Mouse (Mus musculus) forebrain, embryonic 10.5 days (tissue): ENCODE measurements around the gene Ntn1. TPM values are rescaled to one million over a fixed set of nuclear protein-coding genes. Genes with fewer than 3 reads are reported as not detected.
A peak's percentile ranks its signal among the peaks of the same experiment; 100 is the strongest.

ENCODE experiments used
- DNase-seq: peaks from one replicate; pipeline ENCODE4 v3.0.0-alpha.2; 2017; ENCODE audit warnings: low spot score; ENCODE audit errors: extremely low spot score
- H3K27ac ChIP-seq: fragments of 300-500 bp; sonication (generic); 2 replicates; pipeline ENCODE4 v1.5.1; 2016; ENCODE audit warnings: mild to moderate bottlenecking
- H3K27me3 ChIP-seq: fragments of 300-500 bp; sonication (generic); 2 replicates; pipeline ENCODE4 v1.6.1; 2016; ENCODE audit warnings: mild to moderate bottlenecking; ENCODE audit not compliant: poor library complexity, severe bottlenecking
- H3K36me3 ChIP-seq: fragments of 300-500 bp; sonication (generic); replicated peaks from 2 replicates; pipeline ENCODE4 v1.6.1; 2016; ENCODE audit warnings: mild to moderate bottlenecking, moderate library complexity
- H3K4me1 ChIP-seq: fragments of 300-500 bp; sonication (generic); 2 replicates; pipeline ENCODE4 v1.6.1; 2016
- H3K4me3 ChIP-seq: fragments of 300-500 bp; sonication (generic); 2 replicates; pipeline ENCODE4 v1.5.1; 2016; ENCODE audit warnings: mild to moderate bottlenecking, moderate library complexity
- H3K9me3 ChIP-seq: fragments of 300-500 bp; sonication (generic); 2 replicates; pipeline ENCODE4 v1.6.1; 2016; ENCODE audit warnings: mild to moderate bottlenecking, moderate library complexity
- WGBS: fragments of 180-500 bp; shearing (Covaris S2); methylation state at CpG from one replicate; pipeline ENCODE4 v1.1.7; 2016; 5-methylcytosine and 5-hydroxymethylcytosine counted together
- polyA plus RNA-seq: library from polyadenylated mRNA; unstranded; fragments of >200 nt; fragmentation: Nextera tagmentation; extraction: Ambion mirVana; gene quantifications from 2 replicates; pipeline ENCODE4 v1.2.1, GENCODE M21; 2016

The Ntn1 gene
- polyA plus RNA-seq, 1 experiment from 2014 or later: 6.2 TPM

GRCm38 (mm10) chr11:68199801-68200423 is 200.7 kb downstream of the Ntn1 start:
- WGBS: 53% methylated on average over 10 of the region's 10 CpGs
- H3K27me3 ChIP-seq: peaks cover 11% of the 10 kb centered on the region; the same call in 1 of the 2 replicates
- H3K4me1 ChIP-seq: peaks cover 66% of the 10 kb centered on the region
- no peak for DNase-seq
- no peak overlapping the region for H3K27ac ChIP-seq
- no peaks in the 10 kb centered on the region for H3K36me3 ChIP-seq
- no peaks in the 10 kb centered on the region for H3K9me3 ChIP-seq
- H3K4me3 ChIP-seq: no peak overlapping the region

GRCm38 (mm10) chr11:68199103-68199502 is 201.5 kb downstream of the Ntn1 start:
- no peaks in the 10 kb centered on the region for H3K9me3 ChIP-seq
- peaks cover 72% of the 10 kb centered on the region for H3K4me1 ChIP-seq
- no peak overlapping the region for H3K27ac ChIP-seq
- no peaks in the 10 kb centered on the region for H3K36me3 ChIP-seq
- no peak overlapping the region for H3K4me3 ChIP-seq
- peaks cover 11% of the 10 kb centered on the region; the same call in 1 of the 2 replicates for H3K27me3 ChIP-seq
- WGBS: 81% methylated on average over 8 of the region's 8 CpGs
- DNase-seq: no peak

- WGBS: 84% methylated on average over 10 of the region's 10 CpGs
- H3K4me1 ChIP-seq: peaks cover 69% of the 10 kb centered on the region
- no peak overlapping the region for H3K27ac ChIP-seq
- H3K4me3 ChIP-seq: no peak overlapping the region
- H3K36me3 ChIP-seq: no peaks in the 10 kb centered on the region
- peaks cover 11% of the 10 kb centered on the region; the same call in 1 of the 2 replicates for H3K27me3 ChIP-seq
- no peaks in the 10 kb centered on the region for H3K9me3 ChIP-seq
- DNase-seq: no peak
Measured at GRCm38 (mm10) chr11:68198696-68199095, 201.9 kb downstream of the Ntn1 start.

GRCm38 (mm10) chr11:68197471-68197870 is 203.2 kb downstream of the Ntn1 start:
- H3K27me3 ChIP-seq: peaks cover 11% of the 10 kb centered on the region; the same call in 1 of the 2 replicates
- no peaks in the 10 kb centered on the region for H3K9me3 ChIP-seq
- 89% methylated on average over 11 of the region's 11 CpGs for WGBS
- no peaks in the 10 kb centered on the region for H3K36me3 ChIP-seq
- DNase-seq: no peak
- H3K27ac ChIP-seq: no peak overlapping the region
- no peak overlapping the region for H3K4me3 ChIP-seq
- peaks cover 58% of the 10 kb centered on the region for H3K4me1 ChIP-seq

- H3K4me3 ChIP-seq: no peak overlapping the region
- H3K9me3 ChIP-seq: no peaks in the 10 kb centered on the region
- H3K27me3 ChIP-seq: peaks cover 3% of the 10 kb centered on the region; the same call in 1 of the 2 replicates
- DNase-seq: no peak
- H3K27ac ChIP-seq: 0 out of 2 replicates have a peak overlapping the region, but pooled peaks have one; percentile 26
- H3K36me3 ChIP-seq: no peaks in the 10 kb centered on the region
- WGBS: 80% methylated on average over 6 of the region's 6 CpGs
- peaks cover 49% of the 10 kb centered on the region for H3K4me1 ChIP-seq
Measured at GRCm38 (mm10) chr11:68196566-68196965, 204.1 kb downstream of the Ntn1 start.

- WGBS: 55% methylated on average over 10 of the region's 10 CpGs
- H3K4me3 ChIP-seq: no peak overlapping the region
- H3K9me3 ChIP-seq: no peaks in the 10 kb centered on the region
- DNase-seq: no peak
- H3K27me3 ChIP-seq: no peaks in the 10 kb centered on the region
- H3K27ac ChIP-seq: peak overlapping the region; percentile 26
- H3K36me3 ChIP-seq: no peaks in the 10 kb centered on the region
- peaks cover 46% of the 10 kb centered on the region for H3K4me1 ChIP-seq
Measured at GRCm38 (mm10) chr11:68195693-68196176, 204.9 kb downstream of the Ntn1 start.

GRCm38 (mm10) chr11:68195168-68195567 is 205.5 kb downstream of the Ntn1 start:
- no peak overlapping the region for H3K4me3 ChIP-seq
- H3K4me1 ChIP-seq: peaks cover 42% of the 10 kb centered on the region
- no peaks in the 10 kb centered on the region for H3K36me3 ChIP-seq
- WGBS: 76% methylated on average over 6 of the region's 6 CpGs
- peak overlapping the region; percentile 26; the same call in 1 of the 2 replicates for H3K27ac ChIP-seq
- no peaks in the 10 kb centered on the region for H3K27me3 ChIP-seq
- DNase-seq: no peak
- H3K9me3 ChIP-seq: no peaks in the 10 kb centered on the region

GRCm38 (mm10) chr11:68190849-68191248 is 209.8 kb downstream of the Ntn1 start:
- no peak for DNase-seq
- WGBS: 88% methylated on average over 5 of the region's 5 CpGs
- Histone ChIP-seq H3K4me3 (no peak overlapping the region), H3K27me3 (no peaks in the 10 kb centered on the region), H3K4me1 (peaks cover 38% of the 10 kb centered on the region), H3K27ac (no peak overlapping the region), H3K36me3 (no peaks in the 10 kb centered on the region), H3K9me3 (no peaks in the 10 kb centered on the region)

- peak overlapping the region; percentile 75 for H3K27ac ChIP-seq
- 76% methylated on average over 12 of the region's 12 CpGs for WGBS
- DNase-seq: no peak
- no peaks in the 10 kb centered on the region for H3K27me3 ChIP-seq
- H3K4me3 ChIP-seq: no peak overlapping the region
- H3K4me1 ChIP-seq: peaks cover 23% of the 10 kb centered on the region
- H3K9me3 ChIP-seq: no peaks in the 10 kb centered on the region
- no peaks in the 10 kb centered on the region for H3K36me3 ChIP-seq
Measured at GRCm38 (mm10) chr11:68188695-68189201, 211.9 kb downstream of the Ntn1 start.

GRCm38 (mm10) chr11:68187242-68187641 is 213.4 kb downstream of the Ntn1 start:
- H3K27ac ChIP-seq: peak overlapping the region; percentile 35; the same call in 1 of the 2 replicates
- H3K4me3 ChIP-seq: no peak overlapping the region
- DNase-seq: no peak
- no peaks in the 10 kb centered on the region for H3K9me3 ChIP-seq
- H3K36me3 ChIP-seq: no peaks in the 10 kb centered on the region
- WGBS: 75% methylated on average over 8 of the region's 8 CpGs
- H3K27me3 ChIP-seq: no peaks in the 10 kb centered on the region
- H3K4me1 ChIP-seq: peaks cover 23% of the 10 kb centered on the region

GRCm38 (mm10) chr11:68185647-68186046 is 215.0 kb downstream of the Ntn1 start:
- H3K27ac ChIP-seq: no peak overlapping the region
- DNase-seq: no peak

GRCm38 (mm10) chr11:68177415-68177814 is 223.2 kb downstream of the Ntn1 start:
- 86% methylated on average over 7 of the region's 7 CpGs for WGBS
- no peak for DNase-seq
- Histone ChIP-seq H3K27ac (no peak overlapping the region), H3K4me3 (no peak overlapping the region), H3K9me3 (no peaks in the 10 kb centered on the region), H3K27me3 (no peaks in the 10 kb centered on the region), H3K4me1 (peaks cover 17% of the 10 kb centered on the region), H3K36me3 (no peaks in the 10 kb centered on the region)

More at GRCm38 (mm10) chr11:68185647-68186046, 215.0 kb downstream of the Ntn1 start:
- WGBS: 92% methylated on average over 3 of the region's 3 CpGs
- Histone ChIP-seq H3K4me3 (no peak overlapping the region), H3K9me3 (no peaks in the 10 kb centered on the region), H3K36me3 (no peaks in the 10 kb centered on the region), H3K27me3 (no peaks in the 10 kb centered on the region), H3K4me1 (peaks cover 23% of the 10 kb centered on the region)

- Histone ChIP-seq H3K27ac (no peak overlapping the region), H3K4me1 (peaks cover 17% of the 10 kb centered on the region), H3K4me3 (no peak overlapping the region), H3K9me3 (no peaks in the 10 kb centered on the region), H3K36me3 (no peaks in the 10 kb centered on the region), H3K27me3 (no peaks in the 10 kb centered on the region)
- no peak for DNase-seq
- 84% methylated on average over 4 of the region's 4 CpGs for WGBS
Measured at GRCm38 (mm10) chr11:68176550-68176949, 224.1 kb downstream of the Ntn1 start.
